ENCODE assay signal across 8 mouse cellular contexts in the genomic region with DNA sequence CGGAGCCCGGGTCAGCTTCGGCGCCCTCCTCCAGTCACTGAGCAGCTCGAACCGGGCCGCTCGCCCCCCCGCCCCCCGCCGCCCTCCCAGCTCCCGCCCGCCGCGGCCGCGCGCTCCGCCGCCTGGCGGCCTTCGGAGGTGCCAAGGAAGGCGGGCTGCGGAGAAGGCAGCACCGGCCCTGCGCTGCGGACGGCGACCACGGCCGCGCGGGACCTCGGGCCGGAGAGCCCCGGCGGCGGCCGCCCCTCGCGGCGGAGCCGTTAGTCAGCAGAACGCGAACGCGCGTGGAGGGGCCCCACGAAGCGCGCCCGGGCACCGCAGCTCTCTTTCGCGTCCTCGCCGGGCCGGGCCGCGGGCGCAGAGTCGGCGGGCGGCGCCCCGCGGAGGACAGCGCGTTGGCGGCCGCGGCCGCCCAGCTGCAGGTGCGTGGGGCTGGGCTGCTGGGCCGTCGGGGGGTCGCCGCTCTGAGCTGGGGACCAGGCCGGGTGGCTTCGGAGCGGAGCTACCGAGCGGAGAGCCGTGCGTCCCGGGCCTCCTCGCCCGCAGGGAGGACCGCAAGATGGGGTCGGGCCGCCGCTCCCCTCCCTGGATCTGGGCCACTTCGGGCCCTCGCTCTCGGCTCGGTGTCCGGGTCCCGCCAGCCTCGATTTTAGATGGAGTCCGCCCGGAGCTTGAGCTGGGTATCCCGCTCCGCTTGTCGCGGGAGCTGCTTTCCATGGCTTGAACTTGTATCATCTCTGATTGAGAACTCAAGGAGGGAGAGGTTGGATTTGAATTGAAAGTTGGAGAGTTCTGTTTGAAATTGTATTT. TPM values are rescaled to one million over a fixed set of nuclear protein-coding genes. Genes with fewer than 3 reads are reported as not detected.
DNase-seq lines count a peak whose midpoint lies in the region; ATAC-seq and TF ChIP-seq lines count a peak whose summit lies in the region.

A gene (plus strand): TSS at position 14 of the 810 bp plus-strand sequence.

- no peak for TF ChIP-seq EP300 in ES-Bruce4 (IDR thresholded peaks at IDR 0.05; ENCODE audit: insufficient read depth, low read depth, low read length)

- DNase-seq in c-Kit-positive CD71-positive TER-119-positive erythroid progenitor cells, embryonic 14.5 days (ENCODE audit: low spot score): peak; percentile 16
- peak; percentile 64 to 71 for DNase-seq in heart, postnatal 14 days
- no peak for DNase-seq in large intestine, adult 2 months (ENCODE audit: low read depth, low spot score)
- peak; percentile 69 for DNase-seq in lung, adult 2 months
- peak; percentile 49 for DNase-seq in thymus, postnatal 25 days

- H3K27ac ChIP-seq in ES-Bruce4 (ENCODE audit: insufficient read depth, low read length): peak within 1 kb of the TSS; percentile 58
- peak within 1 kb of the TSS; percentile 98 for H3K27ac ChIP-seq in forebrain, embryonic 15.5 days (replicated peaks)
- H3K27ac ChIP-seq in neural tube, embryonic 14.5 days (ENCODE audit: low read depth, low read length): peak within 1 kb of the TSS; percentile 97

- peak within 1 kb of the TSS; percentile 99 for H3K9ac ChIP-seq in ES-Bruce4 (ENCODE audit: low read depth, poor library complexity, severe bottlenecking)
- peak within 1 kb of the TSS; percentile 96 for H3K9ac ChIP-seq in forebrain, embryonic 15.5 days (replicated peaks)
- H3K9ac ChIP-seq in neural tube, embryonic 14.5 days (replicated peaks; ENCODE audit: low read depth, low read length): peak within 1 kb of the TSS; percentile 94

- H3K4me3 ChIP-seq in ES-Bruce4 (ENCODE audit: low read depth, low read length): peak within 1 kb of the TSS; percentile 94
- H3K4me3 ChIP-seq in forebrain, embryonic 15.5 days: peak within 1 kb of the TSS; percentile 95
- peak within 1 kb of the TSS; percentile 63 for H3K4me3 ChIP-seq in lung, adult 2 months (replicated peaks; ENCODE audit: extremely low read depth, low read depth, low read length)
- H3K4me3 ChIP-seq in neural tube, embryonic 14.5 days (ENCODE audit: low read depth, low read length): peak within 1 kb of the TSS; percentile 83

- no peaks in the 10 kb centered on the region for H3K36me3 ChIP-seq in ES-Bruce4 (ENCODE audit: control insufficient read depth, insufficient read depth, low read length, poor library complexity, severe bottlenecking)
- H3K36me3 ChIP-seq in forebrain, embryonic 15.5 days: no peaks in the 10 kb centered on the region
- H3K36me3 ChIP-seq in neural tube, embryonic 14.5 days (ENCODE audit: control insufficient read depth, insufficient read depth, low read length): no peaks in the 10 kb centered on the region

- H3K9me3 ChIP-seq in ES-Bruce4 (replicated peaks; ENCODE audit: control insufficient read depth, insufficient read depth, low read length, poor library complexity, severe bottlenecking): no peaks in the 10 kb centered on the region
- no peaks in the 10 kb centered on the region for H3K9me3 ChIP-seq in forebrain, embryonic 15.5 days
- no peaks in the 10 kb centered on the region for H3K9me3 ChIP-seq in neural tube, embryonic 14.5 days (ENCODE audit: control insufficient read depth, low read length)

- H3K4me1 ChIP-seq in ES-Bruce4 (ENCODE audit: control insufficient read depth, insufficient read depth, low read length): no peaks in the 10 kb centered on the region
- peaks cover 33% of the 10 kb centered on the region for H3K4me1 ChIP-seq in forebrain, embryonic 15.5 days
- peaks cover 11% of the 10 kb centered on the region for H3K4me1 ChIP-seq in lung, adult 2 months (ENCODE audit: control insufficient read depth, insufficient read depth, low read length)
- H3K4me1 ChIP-seq in neural tube, embryonic 14.5 days (ENCODE audit: control insufficient read depth, insufficient read depth, low read length): peaks cover 18% of the 10 kb centered on the region

- peak; percentile 65 for ATAC-seq in forebrain, embryonic 15.5 days (replicated peaks)
- ATAC-seq in neural tube, embryonic 14.5 days (ENCODE audit: low read depth): peak; percentile 60

- intact Hi-C loops in heart, postnatal 14 days (cut with DNase I): loop anchor here (2.0 to 10.0 kb wide), 3 partner anchors 81 to 379 kb away; a partner anchor contains a TSS

- peak within 1 kb of the TSS; percentile 79 for H3K4me2 ChIP-seq in forebrain, embryonic 15.5 days (replicated peaks)
- H3K4me2 ChIP-seq in neural tube, embryonic 14.5 days (ENCODE audit: low read depth, low read length): peak within 1 kb of the TSS; percentile 65

- TF ChIP-seq POLR2A in ES-Bruce4 (IDR thresholded peaks at IDR 0.05; ENCODE audit: insufficient read depth, low read length): no peak
- TF ChIP-seq POLR2A in lung, adult 2 months (IDR thresholded peaks at IDR 0.05; ENCODE audit: borderline replicate concordance, extremely low read depth, low read depth, low read length): no peak

- TF ChIP-seq CTCF in ES-Bruce4 (IDR thresholded peaks at IDR 0.05; ENCODE audit: low read depth, low read length): no peak
- TF ChIP-seq CTCF in lung, adult 2 months (IDR thresholded peaks at IDR 0.05; ENCODE audit: insufficient read depth, low read length): no peak

- under 1% methylated on average over 86 of the region's 105 CpGs for WGBS in forebrain, embryonic 15.5 days
- under 1% methylated on average over 102 of the region's 105 CpGs for WGBS in large intestine, adult 2 months
- under 1% methylated on average over 105 of the region's 105 CpGs for WGBS in lung, adult 2 months
- 1% methylated on average over 69 of the region's 105 CpGs for WGBS in neural tube, embryonic 14.5 days

- no peaks in the 10 kb centered on the region for H3K27me3 ChIP-seq in ES-Bruce4 (ENCODE audit: control insufficient read depth, insufficient read depth, low read length, poor library complexity, severe bottlenecking)
- no peaks in the 10 kb centered on the region for H3K27me3 ChIP-seq in forebrain, embryonic 15.5 days
- no peaks in the 10 kb centered on the region for H3K27me3 ChIP-seq in neural tube, embryonic 14.5 days (ENCODE audit: control insufficient read depth, insufficient read depth, low read length)

RNA-seq across cellular contexts. Expression of the gene that starts here (rescaled TPM):
- 36.6 and 36.7 TPM in 2 replicates for polyA plus RNA-seq in ES-Bruce4 (2011; ENCODE audit: insufficient read depth, insufficient read length, low read depth, missing spikeins)
- polyA plus RNA-seq in forebrain, embryonic 15.5 days (2015; fragmentation: Nextera tagmentation; extraction: Ambion mirVana): 36.5 and 44.1 TPM in 2 replicates
- 10 to 100 TPM; 18.8 to 18.9 TPM for total RNA-seq in heart, postnatal 14 days (2021)
- 10.3 and 12.6 TPM in 2 replicates for polyA plus RNA-seq in large intestine, adult 2 months (2012; rRNA removed)
- 11.9 and 12.6 TPM in 2 replicates for polyA plus RNA-seq in lung, adult 2 months (2012; rRNA removed)
- 56.0 and 61.7 TPM in 2 replicates for polyA plus RNA-seq in neural tube, embryonic 14.5 days (2014; fragmentation: Nextera tagmentation; extraction: Ambion mirVana)
